Mouse (Mus musculus): ENCODE results near the gene Cox11. TPM values are rescaled to one million over a fixed set of nuclear protein-coding genes. Genes with fewer than 3 reads are reported as not detected.

The Cox11 gene
- total RNA-seq (2023) = 4.4 and 8.0 TPM in 2 replicates

GRCm38 (mm10) chr11:90637440-90638311 lies at the start of gene Cox11, which contains the start of gene Stxbp4:
Gene Cox11 (plus strand): TSS chr11:90638173.
Gene Stxbp4 (minus strand): TSS chr11:90638084.

GRCm38 (mm10) chr11:90687460-90688416 lies 49.8 kb downstream of the Cox11 start, which contains the start of gene Tom1l1:
Gene Tom1l1 (minus strand): TSS chr11:90688366.

Other genes with a start within 250 kb of the Cox11 start
- gene Hlf, start 247.3 kb upstream of the Cox11 start, total RNA-seq (2023) = 3.2 and 5.5 TPM in 2 replicates
- gene Stxbp4, start 89 bp upstream of the Cox11 start, total RNA-seq (2023) = 0.39 and 0.79 TPM in 2 replicates
- 0.44 and 0.95 TPM in 2 replicates for gene Tom1l1, start 50.2 kb downstream of the Cox11 start, total RNA-seq (2023)